Mouse (Mus musculus): ENCODE data around the gene Zdhhc8.

GRCm38 (mm10) chr16:18233919-18234670 is 841 bp downstream of the Zdhhc8 start:
- TF ChIP-seq CTCF (IDR thresholded peaks at IDR 0.05; ENCODE audit: insufficient read depth, low read length) (no peak), POLR2A (IDR thresholded peaks at IDR 0.05; ENCODE audit: borderline replicate concordance, extremely low read depth, low read depth, low read length) (no peak)

Measured in lung, adult 2 months (tissue).